ENCODE assay signal across 21 mouse cellular contexts in genomic region chr9:16485173-16485572, GRCm38 (mm10). TPM values are rescaled to one million over a fixed set of nuclear protein-coding genes. Genes with fewer than 3 reads are reported as not detected.
A peak's percentile ranks its signal among the peaks of the same experiment; 100 is the strongest.
DNase-seq lines count a peak whose midpoint lies in the region; ATAC-seq and TF ChIP-seq lines count a peak whose summit lies in the region.
"Had no signal": no experiment of that assay in that cellular context is flagged by ENCODE, and none has a peak within 500 bp of the region (broad histone marks: within the 10 kb centered on the region; RNA-seq: fewer than 3 reads in every experiment).

No protein-coding gene starts in this region.

- H3K4me1 ChIP-seq in forebrain, embryonic 14.5 days (ENCODE audit: control insufficient read depth, insufficient read depth, low read length), result peaks cover 26% of the 10 kb centered on the region
- H3K4me1 ChIP-seq in hindbrain, embryonic 14.5 days (replicated peaks; ENCODE audit: control insufficient read depth, insufficient read depth, low read length), result peaks cover 36% of the 10 kb centered on the region
- peaks cover 31% of the 10 kb centered on the region for H3K4me1 ChIP-seq in neural tube, embryonic 12.5 days
- H3K4me1 ChIP-seq: heart, embryonic 13.5 days; liver, embryonic 13.5 days; lung, embryonic 15.5 days had no signal

- peak overlapping the region; percentile 37 for H3K27ac ChIP-seq in layer of hippocampus, adult 2 months
- H3K27ac ChIP-seq in forebrain, embryonic 14.5 days (ENCODE audit: low read depth, low read length), result peak overlapping the region; percentile 29; the same call in 1 of the 2 replicates
- H3K27ac ChIP-seq in hindbrain, embryonic 14.5 days, result peak overlapping the region; percentile 66
- peak overlapping the region; percentile 37; the same call in 1 of the 2 replicates for H3K27ac ChIP-seq in neural tube, embryonic 12.5 days
- H3K27ac ChIP-seq: heart, embryonic 13.5 days; liver, embryonic 13.5 days; lung, embryonic 15.5 days had no signal

- no peaks in the 10 kb centered on the region for H3K9me3 ChIP-seq in forebrain, embryonic 14.5 days (replicated peaks; ENCODE audit: control insufficient read depth, low read length)
- H3K9me3 ChIP-seq in hindbrain, embryonic 14.5 days (ENCODE audit: control insufficient read depth, low read length), result no peaks in the 10 kb centered on the region
- H3K9me3 ChIP-seq in neural tube, embryonic 12.5 days, result no peaks in the 10 kb centered on the region
- H3K9me3 ChIP-seq: heart, embryonic 13.5 days; liver, embryonic 13.5 days; lung, embryonic 15.5 days had no signal

- TF ChIP-seq CTCF in layer of hippocampus, adult 2 months (conservative IDR thresholded peaks at IDR 0.05), result no peak

- no peaks in the 10 kb centered on the region for H3K27me3 ChIP-seq in forebrain, embryonic 14.5 days (replicated peaks; ENCODE audit: control insufficient read depth, insufficient read depth, low read length)
- no peaks in the 10 kb centered on the region for H3K27me3 ChIP-seq in hindbrain, embryonic 14.5 days (ENCODE audit: control insufficient read depth, insufficient read depth, low read length)
- H3K27me3 ChIP-seq in neural tube, embryonic 12.5 days (replicated peaks), result no peaks in the 10 kb centered on the region
- H3K27me3 ChIP-seq: heart, embryonic 13.5 days; liver, embryonic 13.5 days; lung, embryonic 15.5 days had no signal

- no peaks in the 10 kb centered on the region for H3K36me3 ChIP-seq in forebrain, embryonic 14.5 days (ENCODE audit: control insufficient read depth, insufficient read depth, low read length)
- no peaks in the 10 kb centered on the region for H3K36me3 ChIP-seq in hindbrain, embryonic 14.5 days (replicated peaks; ENCODE audit: control insufficient read depth, insufficient read depth)
- no peaks in the 10 kb centered on the region for H3K36me3 ChIP-seq in neural tube, embryonic 12.5 days
- H3K36me3 ChIP-seq: heart, embryonic 13.5 days; liver, embryonic 13.5 days; lung, embryonic 15.5 days had no signal

- H3K9ac ChIP-seq in forebrain, embryonic 14.5 days (ENCODE audit: low read length), result no peak overlapping the region
- H3K9ac ChIP-seq in hindbrain, embryonic 14.5 days, result no peak overlapping the region
- H3K9ac ChIP-seq in neural tube, embryonic 12.5 days, result no peak overlapping the region
- H3K9ac ChIP-seq: heart, embryonic 13.5 days; liver, embryonic 13.5 days; lung, embryonic 15.5 days had no signal

- peak overlapping the region; percentile 28 for H3K4me2 ChIP-seq in forebrain, embryonic 14.5 days (ENCODE audit: low read length)
- H3K4me2 ChIP-seq in hindbrain, embryonic 14.5 days (replicated peaks), result peak overlapping the region; percentile 32
- peak overlapping the region; percentile 41 for H3K4me2 ChIP-seq in neural tube, embryonic 12.5 days (replicated peaks)
- H3K4me2 ChIP-seq: heart, embryonic 13.5 days; liver, embryonic 13.5 days; lung, embryonic 15.5 days had no signal

- DNase-seq in layer of hippocampus, adult 2 months (ENCODE audit: low spot score in 2 of 2), result no peak
- DNase-seq in layer of hippocampus, adult 8-10 months (ENCODE audit: low spot score in 2 of 2), result no peak
- DNase-seq in forebrain, embryonic 14.5 days (ENCODE audit: low spot score), result no peak
- no peak for DNase-seq in hindbrain, embryonic 14.5 days (ENCODE audit: low spot score)
- DNase-seq in ovary, adult 18-20 months (ENCODE audit: low spot score), result no peak
- no peak for DNase-seq in heart, adult 18-20 months
- no peak for DNase-seq in adrenal gland, adult 2 months
- DNase-seq: cerebellum, adult 11 months; cerebellum, postnatal 25 days; gastrocnemius, postnatal 36 days; heart, postnatal 4 days; kidney, adult 11 months; kidney, postnatal 10 days; liver, embryonic 13.5 days; thymus, postnatal 4 days had no signal

- H3K4me3 ChIP-seq in layer of hippocampus, adult 2 months, result no peak overlapping the region
- no peak overlapping the region for H3K4me3 ChIP-seq in forebrain, embryonic 14.5 days (ENCODE audit: low read depth, low read length)
- no peak overlapping the region for H3K4me3 ChIP-seq in hindbrain, embryonic 14.5 days (replicated peaks; ENCODE audit: low read length)
- H3K4me3 ChIP-seq in neural tube, embryonic 12.5 days, result no peak overlapping the region
- H3K4me3 ChIP-seq: erythroblast, embryonic 14.5 days; heart, embryonic 13.5 days; liver, embryonic 13.5 days; lung, embryonic 15.5 days; myocyte had no signal

- WGBS in forebrain, embryonic 14.5 days, result 9% methylated on average over 4 of the region's 4 CpGs
- WGBS in hindbrain, embryonic 14.5 days, result 9% methylated on average over 4 of the region's 4 CpGs
- 18% methylated on average over 4 of the region's 4 CpGs for WGBS in neural tube, embryonic 12.5 days

- peak; percentile 72 for ATAC-seq in forebrain, embryonic 14.5 days
- peak; percentile 47; the same call in 1 of the 2 replicates for ATAC-seq in hindbrain, embryonic 14.5 days (ENCODE audit: low FRiP score)
- peak; percentile 45 for ATAC-seq in neural tube, embryonic 12.5 days (ENCODE audit: low FRiP score, low read depth)

RNA-seq across cellular contexts. Expression of gene Fat3, which starts 15.9 kb away (rescaled TPM):
- 10 to 100 TPM; 37.1 to 37.5 TPM for total RNA-seq in layer of hippocampus, adult 2 months (2021)
- 10 to 100 TPM; 37.8 to 40.5 (median 39.8) TPM for total RNA-seq in layer of hippocampus, adult 8-10 months (2022)
- polyA plus RNA-seq in forebrain, embryonic 14.5 days (2014; fragmentation: Nextera tagmentation; extraction: Ambion mirVana), result 12.2 and 14.7 TPM in 2 replicates
- 17.5 and 18.7 TPM in 2 replicates for polyA plus RNA-seq in hindbrain, embryonic 14.5 days (2014; fragmentation: Nextera tagmentation; extraction: Ambion mirVana)
- polyA plus RNA-seq in neural tube, embryonic 12.5 days (2016; fragmentation: Nextera tagmentation; extraction: Ambion mirVana), result 12.2 and 13.1 TPM in 2 replicates
- under 1 TPM; 0.42 to 0.46 TPM for total RNA-seq in heart, adult 18-20 months (2021)
- total RNA-seq in adrenal gland, adult 2 months (2021), result 1 to 10 TPM; 2.5 to 3.0 TPM
- 0.86 and 0.99 TPM in 2 replicates for polyA plus RNA-seq in adrenal gland, adult 2 months (2012; rRNA removed)
- total RNA-seq: megakaryocyte progenitor cell, adult 5-6 weeks had no signal
- polyA plus RNA-seq: myocyte had no signal

Comparison
In these comparisons a context has a peak if more than half of its experiments do, and no peak if none do; other contexts are left out.
1. RNA of gene Fat3, which starts 15.9 kb away (total RNA-seq): 37.8 to 40.5 TPM in layer of hippocampus, adult 8-10 months and 37.1 to 37.5 TPM in layer of hippocampus, adult 2 months; 2.5 to 3.0 TPM in adrenal gland, adult 2 months and 0.42 to 0.46 TPM in heart, adult 18-20 months; every median in the first group is over 4 times any median in the second.
2. Peak in every context shown above with its lines, with median percentiles within 50 percentile points of each other: H3K27ac ChIP-seq, ATAC-seq and H3K4me2 ChIP-seq.